Mouse (Mus musculus): ENCODE data around the gene Fam78b.

DNA sequence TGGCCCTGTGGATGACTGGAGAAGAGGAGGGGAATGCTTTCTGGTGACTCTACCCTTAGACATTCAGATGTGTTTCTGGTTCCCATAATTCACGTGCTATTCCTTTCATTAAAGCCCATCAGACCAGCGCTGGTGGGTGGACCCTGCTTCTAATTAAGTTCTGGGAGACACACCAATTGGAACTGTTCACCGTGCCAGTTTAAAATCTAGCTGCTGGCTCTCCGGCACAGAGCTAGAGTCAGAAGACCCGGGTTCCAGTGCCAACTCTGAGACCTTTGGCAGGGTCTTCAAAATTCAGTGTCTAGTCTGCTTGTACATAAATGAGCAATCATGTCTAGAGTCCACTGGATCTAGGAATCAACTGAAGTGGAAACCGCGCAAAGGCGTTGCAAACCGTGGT, 9.0 kb downstream of the Fam78b start:
- TF ChIP-seq POLR2A (IDR thresholded peaks at IDR 0.05; ENCODE audit: borderline replicate concordance, extremely low read depth, low read depth, low read length) (no peak), CTCF (IDR thresholded peaks at IDR 0.05; ENCODE audit: insufficient read depth, low read length) (no peak)

Data from lung, adult 2 months (tissue).